Mouse (Mus musculus): ENCODE data around the gene Ell. TPM values are rescaled to one million over a fixed set of nuclear protein-coding genes. Genes with fewer than 3 reads are reported as not detected.

Gene Ell
- 41.2 TPM for polyA plus RNA-seq (2017; shearing (Covaris generic))

GRCm38 (mm10) chr8:70539077-70539813 lies at the start of gene Ell:
Ell (plus strand) TSS chr8:70539457.

GRCm38 (mm10) chr8:70492664-70493640 lies 46.3 kb upstream of the Ell start, which contains the start of gene Crlf1:
Crlf1 (plus strand) TSS chr8:70493158.

GRCm38 (mm10) chr8:70506328-70507026 lies 32.8 kb upstream of the Ell start, which contains the start of gene Rex1bd:
Rex1bd (minus strand) TSS chr8:70506752.

GRCm38 (mm10) chr8:70510228-70510915 lies 28.9 kb upstream of the Ell start, which contains the start of gene Uba52:
Uba52 (minus strand) TSS chr8:70510801.

GRCm38 (mm10) chr8:70527512-70528181 lies 11.6 kb upstream of the Ell start, which contains the start of the genes Fkbp8 and Kxd1:
Fkbp8 (plus strand) TSS chr8:70527724.
Kxd1 (minus strand) TSS chr8:70527956.

GRCm38 (mm10) chr8:70593961-70594609 lies 54.8 kb downstream of the Ell start, which contains the start of gene Isyna1:
Isyna1 (plus strand) TSS chr8:70594373.

GRCm38 (mm10) chr8:70608749-70609367 lies 69.6 kb downstream of the Ell start, which contains the start of gene Ssbp4:
Ssbp4 (minus strand) TSS chr8:70608872.

GRCm38 (mm10) chr8:70615894-70616293 lies 76.6 kb downstream of the Ell start, which contains the start of gene Lrrc25:
Lrrc25 (plus strand) TSS chr8:70616155.

GRCm38 (mm10) chr8:70632346-70632892 lies 93.2 kb downstream of the Ell start, which contains the start of gene Gdf15:
Gdf15 (minus strand) TSS chr8:70632456.

Other genes starting within 250 kb of the Ell start
- 52.9 TPM for gene Ddx49, start 237.0 kb upstream of the Ell start, polyA plus RNA-seq (2017; shearing (Covaris generic))
- 354 TPM for gene Cope, start 236.9 kb upstream of the Ell start, polyA plus RNA-seq (2017; shearing (Covaris generic))
- not detected for gene Cers1, start 223.7 kb upstream of the Ell start, polyA plus RNA-seq (2017; shearing (Covaris generic))
- 0.28 TPM for gene Gdf1, start 209.6 kb upstream of the Ell start, polyA plus RNA-seq (2017; shearing (Covaris generic))
- gene Upf1, start 186.2 kb upstream of the Ell start, polyA plus RNA-seq (2017; shearing (Covaris generic)): 4.7 TPM
- 0.20 TPM for gene Comp, start 165.9 kb upstream of the Ell start, polyA plus RNA-seq (2017; shearing (Covaris generic))
- gene Crtc1, start 99.9 kb upstream of the Ell start, polyA plus RNA-seq (2017; shearing (Covaris generic)): 14.5 TPM
- gene Klhl26, start 62.5 kb upstream of the Ell start, polyA plus RNA-seq (2017; shearing (Covaris generic)): 15.2 TPM
- not detected for gene Tmem59l, start 52.1 kb upstream of the Ell start, polyA plus RNA-seq (2017; shearing (Covaris generic))
- gene Crlf1, start 46.3 kb upstream of the Ell start, polyA plus RNA-seq (2017; shearing (Covaris generic)): not detected
- gene Rex1bd, start 32.7 kb upstream of the Ell start, polyA plus RNA-seq (2017; shearing (Covaris generic)): 105 TPM
- 1,261 TPM for gene Uba52, start 28.7 kb upstream of the Ell start, polyA plus RNA-seq (2017; shearing (Covaris generic))
- 429 TPM for gene Fkbp8, start 11.7 kb upstream of the Ell start, polyA plus RNA-seq (2017; shearing (Covaris generic))
- 94.0 TPM for gene Kxd1, start 11.5 kb upstream of the Ell start, polyA plus RNA-seq (2017; shearing (Covaris generic))
- 71.1 TPM for gene Isyna1, start 54.9 kb downstream of the Ell start, polyA plus RNA-seq (2017; shearing (Covaris generic))
- 17.3 TPM for gene Ssbp4, start 69.4 kb downstream of the Ell start, polyA plus RNA-seq (2017; shearing (Covaris generic))
- 0.33 TPM for gene Lrrc25, start 76.7 kb downstream of the Ell start, polyA plus RNA-seq (2017; shearing (Covaris generic))
- not detected for gene Gdf15, start 93.0 kb downstream of the Ell start, polyA plus RNA-seq (2017; shearing (Covaris generic))
- 8.9 TPM for gene Pgpep1, start 120.9 kb downstream of the Ell start, polyA plus RNA-seq (2017; shearing (Covaris generic))
- gene Lsm4, start 133.8 kb downstream of the Ell start, polyA plus RNA-seq (2017; shearing (Covaris generic)): 297 TPM
- gene Jund, start 159.5 kb downstream of the Ell start, polyA plus RNA-seq (2017; shearing (Covaris generic)): 18.4 TPM
- 0.13 TPM for gene Iqcn, start 164.0 kb downstream of the Ell start, polyA plus RNA-seq (2017; shearing (Covaris generic))
- gene Gm3336, start 179.1 kb downstream of the Ell start, polyA plus RNA-seq (2017; shearing (Covaris generic)): not detected
- gene Pde4c, start 184.3 kb downstream of the Ell start, polyA plus RNA-seq (2017; shearing (Covaris generic)): 0.61 TPM
- gene Rab3a, start 215.2 kb downstream of the Ell start, polyA plus RNA-seq (2017; shearing (Covaris generic)): 11.2 TPM
- gene Mpv17l2, start 221.5 kb downstream of the Ell start, polyA plus RNA-seq (2017; shearing (Covaris generic)): 14.6 TPM
- 19.7 TPM for gene Pik3r2, start 237.3 kb downstream of the Ell start, polyA plus RNA-seq (2017; shearing (Covaris generic))